Mouse (Mus musculus) intestine, embryonic 14.5 days (tissue): ENCODE data around the gene Fam118b. TPM values are rescaled to one million over a fixed set of nuclear protein-coding genes. Genes with fewer than 3 reads are reported as not detected.

Source experiments
- ATAC-seq: fragments of 200-750 bp; cut with Nextera tagmentation; replicated peaks from 2 replicates; pipeline ENCODE4 v1.8.0; 2017; ENCODE audit warnings: low read depth, moderate number of reproducible peaks, moderate TSS enrichment, moderate library complexity; ENCODE audit not compliant: low FRiP score, low TSS enrichment
- DNase-seq: peaks from one replicate; pipeline ENCODE4 v3.0.0-alpha.2; 2018; ENCODE audit warnings: low spot score
- H3K27ac ChIP-seq: fragments of 300-500 bp; sonication (generic); 2 replicates; pipeline ENCODE4 v1.5.1; 2014; ENCODE audit warnings: low read depth, mild to moderate bottlenecking, control low read depth
- H3K27me3 ChIP-seq: fragments of 300-500 bp; sonication (generic); replicated peaks from 2 replicates; pipeline ENCODE4 v1.6.1; 2014; ENCODE audit warnings: low read length, control low read depth; ENCODE audit not compliant: control insufficient read depth, insufficient read depth
- H3K36me3 ChIP-seq: fragments of 300-500 bp; sonication (generic); 2 replicates; pipeline ENCODE4 v1.6.1; 2014; ENCODE audit warnings: low read length, control low read depth; ENCODE audit not compliant: control insufficient read depth, insufficient read depth
- H3K4me1 ChIP-seq: fragments of 300-500 bp; sonication (generic); replicated peaks from 2 replicates; pipeline ENCODE4 v1.6.1; 2014; ENCODE audit warnings: low read length, control low read depth, mixed read lengths; ENCODE audit not compliant: control insufficient read depth, insufficient read depth
- H3K4me2 ChIP-seq: fragments of 300-500 bp; sonication (generic); 2 replicates; pipeline ENCODE4 v1.6.1; 2014; ENCODE audit warnings: low read length
- H3K4me3 ChIP-seq: fragments of 300-500 bp; sonication (generic); 2 replicates; pipeline ENCODE4 v1.5.1; 2014; ENCODE audit warnings: low read depth, low read length, control low read depth, mixed read lengths
- H3K9ac ChIP-seq: fragments of 300-500 bp; sonication (generic); 2 replicates; pipeline ENCODE4 v1.6.1; 2014; ENCODE audit warnings: mild to moderate bottlenecking, low read length
- H3K9me3 ChIP-seq: fragments of 300-500 bp; sonication (generic); 2 replicates; pipeline ENCODE4 v1.6.1; 2016; ENCODE audit warnings: low read length, control low read depth; ENCODE audit not compliant: control insufficient read depth
- WGBS: fragments of 180-500 bp; shearing (Covaris S2); extraction: QIAGEN DNeasy Blood & Tissue Kit; methylation state at CpG from one replicate; pipeline ENCODE4 v1.1.7; 2014; 5-methylcytosine and 5-hydroxymethylcytosine counted together
- polyA plus RNA-seq: library from polyadenylated mRNA; unstranded; fragments of >200 nt; fragmentation: Nextera tagmentation; extraction: Ambion mirVana; gene quantifications from 2 replicates; pipeline ENCODE4 v1.2.1, GENCODE M21; 2014

Gene Fam118b
- polyA plus RNA-seq, 1 experiment from 2014 or later, result 43.1 TPM

DNA sequence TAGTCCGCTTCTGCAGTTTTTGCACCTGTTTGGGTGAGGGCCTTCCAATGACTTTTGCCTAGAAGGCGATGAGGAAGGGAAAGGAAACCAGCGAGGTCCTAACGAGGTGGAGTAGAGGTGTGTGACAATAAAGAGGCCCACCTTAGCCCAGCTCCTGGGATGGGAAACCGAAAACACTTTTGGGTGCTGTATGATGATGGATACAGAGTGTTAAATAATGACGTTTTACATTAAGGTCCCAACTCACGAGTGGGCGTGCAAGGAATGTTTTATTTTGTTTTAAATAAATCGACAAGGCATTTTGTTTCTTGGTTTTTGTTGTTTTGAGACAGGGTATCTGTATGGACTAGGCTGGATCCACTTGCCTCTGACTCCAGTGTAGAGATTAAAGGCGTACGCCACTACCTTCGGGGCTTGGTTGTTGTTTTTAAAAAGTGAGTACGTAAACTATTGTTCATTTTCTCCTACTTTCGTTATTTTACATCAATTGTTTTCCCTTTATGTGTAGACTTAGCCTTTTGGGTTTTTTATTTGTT, 91.4 kb downstream of the Fam118b start:
- Histone ChIP-seq H3K27me3 (no peaks in the 10 kb centered on the region), H3K4me2 (peak overlapping the region; percentile 97), H3K27ac (no peak overlapping the region), H3K9me3 (no peaks in the 10 kb centered on the region), H3K9ac (no peak overlapping the region; the same call in 1 of the 2 replicates), H3K4me1 (peaks cover 12% of the 10 kb centered on the region), H3K4me3 (peak overlapping the region; percentile 64), H3K36me3 (no peaks in the 10 kb centered on the region)
- ATAC-seq (peak; percentile 12; the same call in 1 of the 2 replicates), DNase-seq (no peak)
- 51% methylated on average over 14 of the region's 14 CpGs for WGBS

DNA sequence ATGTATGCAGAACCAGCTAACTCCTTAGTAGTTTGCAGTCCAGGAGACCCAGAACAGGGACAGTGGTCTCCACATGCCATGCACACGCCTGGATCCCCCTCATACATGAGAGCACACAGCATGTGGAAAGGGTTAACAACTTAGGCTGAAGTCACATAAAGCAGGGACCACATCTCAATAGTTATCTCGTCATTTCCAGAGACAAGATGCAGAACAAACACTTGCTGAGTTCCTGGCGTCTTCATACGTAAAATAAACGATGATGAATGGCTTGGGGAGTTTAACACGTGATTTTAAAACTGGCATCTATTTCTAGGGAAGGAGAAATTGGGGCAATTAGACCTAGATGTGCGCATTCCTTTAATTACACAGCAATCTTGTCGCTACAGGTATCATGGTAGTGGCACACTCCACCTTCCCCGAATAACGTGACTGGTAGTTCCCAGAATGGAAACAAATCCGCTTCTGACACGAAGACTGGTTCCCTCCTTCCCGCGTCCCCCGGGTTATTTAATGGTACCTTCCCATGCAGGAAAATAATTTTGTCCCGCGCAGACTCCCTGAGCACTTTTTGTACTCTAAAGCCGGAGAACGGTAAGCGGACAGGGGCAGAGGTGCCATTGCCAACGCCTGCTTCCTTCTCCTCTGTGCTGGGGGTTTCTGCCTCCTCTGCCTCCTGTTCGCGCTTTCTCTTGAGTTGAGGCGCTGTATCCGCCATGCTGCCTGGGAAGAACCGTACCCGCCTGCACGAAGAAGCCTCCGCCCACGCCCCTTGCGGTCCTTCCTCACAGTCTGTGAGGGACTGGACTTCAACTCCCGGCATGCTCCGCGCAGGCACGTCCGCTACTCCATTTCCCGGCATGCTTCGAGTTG, 92.1 kb downstream of the Fam118b start, which contains the start of gene Dcps:
Dcps (minus strand) TSS at position 811 of the 873 bp plus-strand sequence.
- H3K9ac ChIP-seq, result peak within 1 kb of the TSS; percentile 63
- peak within 1 kb of the TSS; percentile 70; the same call in 1 of the 2 replicates for H3K27ac ChIP-seq
- ATAC-seq (peak; percentile 99), DNase-seq (peak; percentile 97)
- peak within 1 kb of the TSS; percentile 64 for H3K4me3 ChIP-seq
- H3K4me1 ChIP-seq, result peaks cover 12% of the 10 kb centered on the region
- peaks cover 2% of the 10 kb centered on the region; the same call in 1 of the 2 replicates for H3K36me3 ChIP-seq
- H3K4me2 ChIP-seq, result peak within 1 kb of the TSS; percentile 97
- under 1% methylated on average over 38 of the region's 38 CpGs for WGBS
- no peaks in the 10 kb centered on the region for H3K9me3 ChIP-seq
- H3K27me3 ChIP-seq, result no peaks in the 10 kb centered on the region

DNA sequence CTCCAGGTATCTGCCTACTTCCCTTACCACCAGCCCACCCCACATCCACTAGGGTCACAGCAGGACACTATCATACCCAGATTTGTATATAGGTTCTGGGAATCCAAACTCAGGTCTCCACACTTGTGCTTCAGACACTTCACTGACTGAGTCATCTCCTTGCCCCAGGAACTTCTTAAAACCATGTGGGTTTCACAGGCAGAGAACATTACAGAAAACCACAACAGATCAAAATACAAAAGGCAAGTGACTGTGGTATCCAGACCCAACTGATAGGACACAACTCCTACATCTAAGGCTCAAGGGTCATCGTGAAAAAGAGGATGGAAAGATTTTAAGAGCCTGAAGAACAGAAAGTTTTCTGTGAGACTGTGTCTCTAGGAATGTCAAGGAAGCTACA, 94.3 kb downstream of the Fam118b start:
- Histone ChIP-seq H3K9me3 (no peaks in the 10 kb centered on the region), H3K4me1 (peaks cover 12% of the 10 kb centered on the region), H3K4me3 (no peak overlapping the region), H3K27ac (no peak overlapping the region), H3K27me3 (no peaks in the 10 kb centered on the region), H3K36me3 (peaks cover 17% of the 10 kb centered on the region; the same call in 1 of the 2 replicates), H3K4me2 (no peak overlapping the region), H3K9ac (no peak overlapping the region)
- ATAC-seq, result no peak
- DNase-seq, result no peak
- 88% methylated on average over 1 of the region's 1 CpGs for WGBS

DNA sequence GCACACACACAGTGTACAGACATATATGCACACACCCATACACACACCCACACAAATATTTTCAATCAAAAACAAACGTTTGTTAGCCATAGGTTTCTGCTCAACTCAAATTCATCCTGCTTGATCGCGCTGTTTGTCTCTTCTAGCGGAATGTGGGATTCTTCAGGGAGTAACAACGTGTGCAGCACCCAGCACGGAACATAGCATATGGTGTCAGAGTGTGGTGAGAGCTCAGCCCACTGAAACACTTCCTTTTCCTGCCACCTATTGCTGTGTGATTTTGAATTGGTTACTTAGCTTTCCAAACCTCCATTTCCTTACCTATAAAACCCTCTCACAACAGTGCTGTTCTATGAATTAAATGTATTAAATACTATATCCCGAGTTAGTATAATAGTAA, 97.5 kb downstream of the Fam118b start:
- DNase-seq, result no peak
- H3K4me1 ChIP-seq, result peaks cover 8% of the 10 kb centered on the region
- WGBS, result 90% methylated on average over 7 of the region's 7 CpGs

More for the DNA sequence above, 97.5 kb downstream of the Fam118b start:
- Histone ChIP-seq H3K4me3 (no peak overlapping the region), H3K27me3 (no peaks in the 10 kb centered on the region), H3K4me2 (no peak overlapping the region), H3K27ac (no peak overlapping the region), H3K36me3 (peaks cover 17% of the 10 kb centered on the region; the same call in 1 of the 2 replicates), H3K9me3 (no peaks in the 10 kb centered on the region), H3K9ac (no peak overlapping the region)
- ATAC-seq, result no peak

Other genes starting within 250 kb of the Fam118b start
- gene St3gal4, start 148.5 kb downstream of the Fam118b start, polyA plus RNA-seq, result 28.9 and 34.1 TPM in 2 replicates
- 85.7 and 94.1 TPM in 2 replicates for gene Dcps, start 91.7 kb downstream of the Fam118b start, polyA plus RNA-seq
- gene Srpr, start 67.6 kb downstream of the Fam118b start, polyA plus RNA-seq, result 132 TPM in 2 replicates
- 13.8 and 14.1 TPM in 2 replicates for gene Tirap, start 67.5 kb downstream of the Fam118b start, polyA plus RNA-seq
- gene Foxred1, start 56.8 kb downstream of the Fam118b start, polyA plus RNA-seq, result 39.9 and 40.9 TPM in 2 replicates
- gene Rpusd4, start 60 bp upstream of the Fam118b start, polyA plus RNA-seq, result 29.1 and 37.1 TPM in 2 replicates
- 9.3 and 11.5 TPM in 2 replicates for gene Cdon, start 153.3 kb upstream of the Fam118b start, polyA plus RNA-seq